Mouse (Mus musculus): ENCODE measurements around the gene Tmcc3. TPM values are rescaled to one million over a fixed set of nuclear protein-coding genes. Genes with fewer than 3 reads are reported as not detected.
A peak's percentile ranks its signal among the peaks of the same experiment; 100 is the strongest.
"Not testable (repeated sequence)": the region's sequence is repeated elsewhere in the genome, so short reads cannot be mapped to it uniquely, and the experiment has no call there.

Gene Tmcc3
- total RNA-seq, 2 experiments from 2014 or later = 18.3 to 18.8 TPM

- no peak for DNase-seq
Observed at GRCm38 (mm10) chr10:94584851-94585359, 273.2 kb downstream of the Tmcc3 start.

GRCm38 (mm10) chr10:94585819-94586218 lies 274.1 kb downstream of the Tmcc3 start:
- no peak for DNase-seq

DNA sequence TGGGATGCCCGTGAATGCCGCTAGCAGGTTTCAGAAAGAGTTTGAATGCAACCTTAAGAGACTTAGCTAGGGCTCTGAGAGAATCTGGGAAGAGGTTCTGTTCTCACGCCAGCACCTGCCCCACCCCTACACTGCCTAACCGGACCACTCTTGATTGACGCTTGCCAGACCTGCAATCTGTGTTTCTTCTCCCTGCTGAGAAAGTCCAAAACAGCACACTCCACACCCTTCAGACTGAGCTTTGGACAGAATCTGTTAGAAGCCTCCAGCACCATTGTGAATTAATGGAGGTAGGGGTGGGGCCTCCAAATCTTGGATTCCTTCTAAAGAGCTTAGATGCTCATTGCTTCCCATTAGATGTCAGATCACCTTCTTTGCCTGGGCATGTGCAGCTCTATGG lies 277.2 kb downstream of the Tmcc3 start:
- DNase-seq = no peak

- DNase-seq = no peak
Observed at GRCm38 (mm10) chr10:94595705-94596104, 284.0 kb downstream of the Tmcc3 start.

- DNase-seq = not testable (repeated sequence)
Observed at GRCm38 (mm10) chr10:94599846-94600245, 288.1 kb downstream of the Tmcc3 start.

- no peak for DNase-seq
Observed at GRCm38 (mm10) chr10:94601034-94601433, 289.3 kb downstream of the Tmcc3 start.

DNA sequence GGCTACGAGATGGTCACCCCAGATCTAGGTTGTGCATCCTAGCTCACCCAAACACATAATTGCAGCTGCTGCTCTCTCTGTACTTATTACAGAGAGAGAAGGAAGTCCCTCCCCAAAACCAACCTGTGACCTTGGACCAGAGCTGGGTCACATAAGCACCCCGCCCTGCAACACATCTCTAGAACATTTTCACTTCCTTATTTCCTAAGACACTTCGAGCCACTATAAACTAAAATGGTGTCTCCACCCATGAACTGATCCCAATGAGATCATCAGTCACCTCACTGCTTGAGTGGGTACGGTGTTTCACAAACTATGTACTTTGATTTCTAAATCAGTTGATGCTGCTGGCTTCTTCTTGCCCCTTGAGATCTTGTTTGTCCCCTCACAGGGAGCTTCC lies 293.7 kb downstream of the Tmcc3 start:
- no peak for DNase-seq

GRCm38 (mm10) chr10:94609309-94609777 lies 297.6 kb downstream of the Tmcc3 start:
- peak; percentile 62 for DNase-seq

DNA sequence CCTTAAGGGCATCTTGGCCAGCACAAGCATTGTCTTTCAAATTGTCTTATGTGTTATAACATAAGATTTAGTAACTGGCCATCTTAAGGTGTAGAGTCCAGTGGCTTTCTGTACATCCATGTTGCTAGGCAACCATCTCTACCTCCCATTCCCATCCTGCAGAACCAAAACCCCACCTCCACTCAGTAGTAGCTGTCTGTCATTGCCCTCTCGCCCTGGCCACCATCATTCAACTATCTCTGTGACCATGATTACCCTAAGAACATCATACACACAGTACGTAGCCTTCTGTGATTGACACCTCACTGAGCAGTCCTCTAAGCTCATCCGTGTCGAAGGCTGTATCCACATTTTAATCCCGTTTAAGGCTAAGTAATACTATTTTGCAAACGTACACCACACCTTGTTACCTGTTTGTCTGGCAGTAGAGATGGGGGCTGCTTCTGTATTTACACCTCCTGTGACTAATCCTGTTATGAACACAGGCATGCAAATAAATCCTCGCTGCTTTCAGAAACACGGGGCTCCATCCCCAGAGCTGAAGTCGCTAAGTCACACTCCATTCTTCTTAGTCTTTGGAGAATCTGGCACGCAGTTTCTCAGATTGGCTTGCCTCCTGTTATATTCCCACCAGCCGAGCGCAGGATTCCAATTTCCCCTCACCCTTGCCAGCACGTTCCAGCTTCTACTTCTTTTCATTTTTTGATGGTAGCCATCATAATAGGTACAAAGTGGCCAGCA lies 299.6 kb downstream of the Tmcc3 start:
- DNase-seq = no peak

- DNase-seq = no peak
Observed at GRCm38 (mm10) chr10:94611969-94612440, 300.3 kb downstream of the Tmcc3 start.

- DNase-seq = no peak
Observed at GRCm38 (mm10) chr10:94619586-94619985, 307.8 kb downstream of the Tmcc3 start.

GRCm38 (mm10) chr10:94620561-94620960 lies 308.8 kb downstream of the Tmcc3 start:
- DNase-seq = no peak

DNA sequence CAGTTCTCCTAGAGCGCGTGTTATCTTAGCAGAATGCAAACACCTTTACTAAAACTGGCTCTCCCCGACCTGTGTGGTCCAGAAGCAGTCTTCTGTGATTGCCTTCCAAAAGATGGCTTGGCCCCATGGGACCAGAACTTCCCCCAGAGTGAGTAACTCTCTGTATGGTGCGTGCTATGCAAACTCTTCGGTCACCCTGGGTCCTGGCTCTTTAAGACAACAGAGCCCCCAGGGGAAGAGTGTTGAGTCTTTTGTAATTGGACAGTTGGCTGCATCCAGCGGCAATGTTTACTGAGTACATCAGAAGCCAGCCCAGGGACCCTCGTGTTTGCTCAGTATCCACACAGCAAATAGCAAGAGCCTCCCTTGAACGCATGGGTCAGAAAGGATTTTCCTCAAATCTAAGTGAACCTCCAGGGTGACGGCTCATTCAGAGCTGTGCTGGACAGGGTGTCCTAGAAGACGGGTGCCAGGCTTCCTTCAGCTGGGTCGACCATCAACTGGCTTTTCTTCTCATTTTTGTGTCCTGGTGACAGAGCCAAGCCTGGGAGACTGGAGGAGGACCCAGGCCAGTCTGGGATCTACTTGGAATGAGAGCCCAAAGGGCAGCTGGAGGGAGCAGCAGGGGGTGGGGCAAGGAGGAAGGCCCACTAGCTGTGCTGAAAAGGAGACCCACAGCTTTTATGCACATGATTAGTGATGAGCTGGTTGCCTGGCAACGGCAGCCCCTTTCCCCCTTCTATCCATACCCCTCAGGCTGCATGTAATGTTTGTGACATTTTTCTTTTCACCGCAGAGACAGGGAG lies 309.9 kb downstream of the Tmcc3 start:
- DNase-seq = no peak

- no peak for DNase-seq
Observed at GRCm38 (mm10) chr10:94622281-94622680, 310.5 kb downstream of the Tmcc3 start.

DNA sequence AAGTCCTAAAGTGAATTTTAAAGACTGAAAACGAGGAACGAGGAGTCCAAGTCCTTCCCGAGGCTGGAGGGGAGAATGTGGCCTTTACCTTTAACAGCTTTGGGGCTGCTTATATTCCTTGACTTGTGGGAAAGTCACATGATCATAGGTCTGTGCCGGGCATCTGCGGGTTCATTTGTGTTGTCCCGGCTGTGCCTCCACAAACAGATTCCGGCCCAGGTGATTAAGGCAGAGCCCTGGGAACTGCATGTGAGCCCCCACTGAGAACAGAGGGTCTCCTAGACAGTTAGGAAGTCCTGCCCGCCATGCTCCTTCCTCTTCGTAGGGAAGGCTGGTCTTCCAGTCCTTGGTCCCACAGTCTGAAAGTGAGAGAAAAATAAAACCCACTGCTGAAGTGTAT lies 311.1 kb downstream of the Tmcc3 start:
- no peak for DNase-seq

- DNase-seq = peak; percentile 47
Observed at GRCm38 (mm10) chr10:94623617-94624016, 311.9 kb downstream of the Tmcc3 start.

GRCm38 (mm10) chr10:94625036-94625435 lies 313.3 kb downstream of the Tmcc3 start:
- DNase-seq = no peak

DNA sequence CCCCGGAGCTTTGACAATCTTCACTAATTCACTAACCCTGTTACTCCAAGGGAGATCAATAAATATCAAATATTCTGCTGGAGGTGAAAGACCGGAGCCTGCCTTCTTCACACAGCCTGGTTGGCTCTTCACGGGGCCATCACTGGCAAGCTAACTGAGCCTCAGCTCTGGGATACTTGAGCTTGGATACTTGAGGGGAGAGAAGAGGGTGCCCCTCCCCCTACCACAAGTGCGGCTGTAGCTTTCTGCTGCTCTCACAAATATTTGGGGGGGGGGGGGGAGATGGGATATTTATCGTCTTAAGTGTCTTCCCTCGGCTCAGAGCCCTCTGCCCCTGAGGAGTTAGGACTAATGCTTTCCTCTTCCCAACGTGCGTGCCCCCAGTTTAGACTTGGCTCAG lies 313.9 kb downstream of the Tmcc3 start:
- no peak for DNase-seq

DNA sequence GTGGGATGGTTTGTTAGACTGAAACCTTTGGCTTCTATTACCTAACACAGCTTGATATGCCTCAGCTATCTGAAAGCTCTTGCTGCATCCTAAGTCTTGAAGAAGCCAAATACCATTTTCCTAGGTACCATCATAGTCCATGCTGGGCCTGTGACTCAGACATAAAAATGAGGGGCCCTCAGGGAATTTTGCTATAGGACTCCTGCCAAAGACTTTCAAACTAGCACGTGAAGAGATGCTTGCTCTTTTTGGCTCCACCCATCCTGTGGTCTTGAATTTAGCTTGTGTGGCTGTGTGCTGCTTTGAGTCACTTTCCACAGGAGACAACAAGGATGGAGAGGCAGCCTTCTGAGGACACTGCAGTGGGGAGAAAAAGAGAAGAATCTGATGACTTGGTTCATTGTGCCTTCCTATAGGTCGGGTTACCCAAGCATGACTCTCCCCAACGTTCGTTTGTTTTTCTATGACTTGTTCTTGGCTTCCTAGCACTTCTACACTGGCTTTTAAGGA lies 319.1 kb downstream of the Tmcc3 start:
- no peak for DNase-seq

DNA sequence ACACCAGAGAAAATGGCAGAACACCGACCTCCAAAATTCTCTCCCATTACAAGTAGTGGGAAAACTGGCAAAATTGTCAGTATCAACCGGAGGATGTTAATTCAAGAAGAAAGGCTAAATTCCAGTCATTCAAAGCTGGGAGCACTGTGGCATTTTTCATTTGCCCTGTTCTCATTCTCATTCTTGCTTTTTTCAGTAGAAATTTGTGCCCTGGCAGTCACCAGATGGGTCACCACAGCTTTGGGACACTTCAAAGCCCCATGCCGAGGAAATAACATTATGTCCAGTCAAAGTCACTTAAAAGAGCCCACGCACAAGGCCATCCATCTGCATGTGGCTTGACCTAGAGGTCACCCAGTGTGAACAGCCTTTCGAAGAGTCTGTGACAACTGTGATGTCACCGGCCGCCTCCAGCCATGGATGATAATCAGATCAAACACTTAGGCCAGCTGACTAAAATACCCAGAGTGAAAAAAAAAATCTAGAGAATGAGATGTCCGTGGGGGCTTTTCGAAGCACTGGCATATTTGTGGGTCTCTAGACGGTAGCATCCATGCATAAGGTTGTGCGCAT lies 319.9 kb downstream of the Tmcc3 start:
- no peak for DNase-seq

GRCm38 (mm10) chr10:94632245-94632644 lies 320.5 kb downstream of the Tmcc3 start:
- DNase-seq = no peak

DNA sequence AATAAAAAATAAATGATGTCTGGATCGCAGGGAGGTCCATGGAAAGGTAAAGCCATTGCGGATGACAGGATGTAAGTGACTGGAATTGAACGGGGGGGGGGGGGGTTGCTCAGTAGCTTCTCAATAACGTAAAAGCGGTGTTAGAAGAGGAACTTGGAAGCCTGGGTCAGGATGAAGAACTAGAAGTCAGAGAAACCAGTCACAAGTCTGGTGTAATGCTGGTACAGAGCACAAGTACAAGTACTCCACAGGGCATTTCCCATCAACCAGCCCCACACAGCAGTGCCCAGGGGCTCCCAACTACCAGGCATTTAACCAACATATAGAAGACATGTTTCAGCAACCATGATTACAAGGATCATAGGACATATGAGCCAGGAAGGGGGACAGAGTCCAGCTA lies 326.9 kb downstream of the Tmcc3 start:
- no peak for DNase-seq

DNA sequence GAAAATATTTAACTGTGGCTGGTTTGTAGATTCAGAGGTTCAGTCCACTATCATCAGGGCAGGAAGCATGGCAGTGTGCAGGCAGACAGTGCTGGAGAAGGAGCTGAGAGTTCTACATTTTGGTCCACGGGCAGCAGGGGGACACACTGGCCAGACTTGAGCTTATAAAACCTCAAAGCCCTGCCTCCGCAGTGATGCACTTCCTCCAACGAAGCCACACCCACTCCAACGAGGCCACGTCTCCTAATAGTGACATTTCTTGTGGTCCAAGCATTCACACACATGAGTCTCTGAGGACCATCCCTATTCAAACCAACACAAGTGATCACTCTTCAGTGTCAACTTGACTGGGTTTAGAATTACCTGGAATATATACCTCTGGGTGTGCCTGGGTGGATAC lies 327.5 kb downstream of the Tmcc3 start:
- DNase-seq = no peak

Measured in gastrocnemius, postnatal 25 days (tissue).